Mouse (Mus musculus): Measurements from ENCODE around the gene Pnma3. TPM values are rescaled to one million over a fixed set of nuclear protein-coding genes. Genes with fewer than 3 reads are reported as not detected.

The Pnma3 gene
- polyA plus RNA-seq (2014; fragmentation: Nextera tagmentation; extraction: Ambion mirVana) = 0.12 TPM in 1 of 2 replicates, not detected in the other

DNA sequence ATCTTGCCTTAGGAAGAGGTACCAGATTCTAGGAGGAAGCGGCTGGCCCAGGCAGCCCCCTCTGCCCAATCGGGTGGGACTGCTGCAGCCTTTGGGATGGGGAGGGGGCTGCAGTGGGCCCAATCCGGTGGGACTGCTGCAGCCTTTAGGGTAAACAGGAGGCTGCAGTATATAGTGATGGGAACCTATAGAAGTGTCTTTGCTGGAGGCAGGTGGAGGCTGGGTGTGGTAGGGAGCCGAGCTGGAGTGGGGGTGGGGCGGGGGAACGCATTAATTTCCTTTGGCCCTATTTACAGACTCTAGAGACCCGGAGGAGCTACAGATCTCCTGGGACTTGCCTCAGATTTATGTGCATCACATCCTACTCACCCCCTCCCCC lies at the start of gene Pnma3:
Gene Pnma3, plus strand, starts transcription at position 373 of the 379 bp plus-strand sequence.
- Histone ChIP-seq H3K4me3 (ENCODE audit: low read length) (peak within 1 kb of the TSS; percentile 19; the same call in 1 of the 2 replicates), H3K9me3 (ENCODE audit: control insufficient read depth, low read length) (no peaks in the 10 kb centered on the region), H3K36me3 (ENCODE audit: control insufficient read depth, insufficient read depth, low read length) (no peaks in the 10 kb centered on the region), H3K27me3 (ENCODE audit: control insufficient read depth, insufficient read depth, low read length) (no peaks in the 10 kb centered on the region), H3K27ac (ENCODE audit: low read depth, low read length) (no peak within 1 kb of the TSS), H3K4me1 (ENCODE audit: control insufficient read depth, insufficient read depth, low read length) (no peaks in the 10 kb centered on the region), H3K4me2 (replicated peaks; ENCODE audit: low read depth, low read length) (peak within 1 kb of the TSS; percentile 40), H3K9ac (ENCODE audit: low read depth, low read length) (no peak within 1 kb of the TSS)
- WGBS = 49% methylated on average over 7 of the region's 7 CpGs
- 0 out of 2 replicates have a peak, but pooled peaks have one; percentile 35 for ATAC-seq (ENCODE audit: low FRiP score, low TSS enrichment)

DNA sequence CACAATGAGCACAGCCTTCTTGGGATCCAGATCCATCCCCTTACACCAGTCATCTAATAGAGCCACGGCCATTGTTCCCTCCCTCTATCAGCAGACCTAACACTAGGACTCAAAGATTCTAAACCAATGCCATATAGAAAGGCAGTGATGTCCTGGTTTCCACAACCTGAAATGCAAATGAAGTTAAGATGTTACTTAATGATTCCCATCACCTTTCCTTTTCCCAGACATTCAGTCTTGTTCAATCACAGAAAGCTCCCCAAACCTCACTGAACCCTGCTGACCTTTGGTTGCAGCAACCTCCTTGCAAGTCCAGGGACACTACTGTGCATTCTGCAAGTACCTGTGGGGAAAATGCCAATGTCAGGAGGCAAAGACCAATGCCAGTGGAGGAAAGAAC lies 27.6 kb upstream of the Pnma3 start, which contains the start of gene Pnma5:
Gene Pnma5, minus strand, starts transcription at position 101 of the 400 bp plus-strand sequence.
- 65% methylated on average over 1 of the region's 1 CpGs for WGBS
- no peaks in the 10 kb centered on the region for H3K27me3 ChIP-seq (ENCODE audit: control insufficient read depth, insufficient read depth, low read length)
- ATAC-seq (ENCODE audit: low FRiP score, low TSS enrichment) = no peak

DNA sequence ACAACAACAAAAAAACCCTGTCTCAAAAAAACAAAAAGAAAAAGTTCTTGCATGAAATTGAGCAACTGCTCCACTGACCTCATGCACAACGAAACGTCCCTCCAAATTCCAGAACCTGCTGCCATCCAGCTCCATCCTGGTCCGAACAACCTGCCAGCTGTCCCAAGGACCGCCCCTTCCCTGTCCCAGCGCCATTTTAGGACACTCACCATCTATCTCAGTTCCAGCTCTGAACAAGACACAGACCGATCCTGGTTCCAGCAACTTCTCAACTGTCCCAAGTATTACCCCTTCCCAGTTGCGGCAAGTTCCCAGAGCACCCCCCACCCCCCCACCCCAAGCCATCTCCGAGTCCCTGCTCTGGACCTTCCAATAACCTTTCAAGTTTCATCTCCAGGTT lies 25.8 kb upstream of the Pnma3 start:
- no peaks in the 10 kb centered on the region for H3K9me3 ChIP-seq (ENCODE audit: control insufficient read depth, low read length)
- no peak overlapping the region for H3K27ac ChIP-seq (ENCODE audit: low read depth, low read length)
- no peaks in the 10 kb centered on the region for H3K4me1 ChIP-seq (ENCODE audit: control insufficient read depth, insufficient read depth, low read length)
- ATAC-seq (ENCODE audit: low FRiP score, low TSS enrichment) = no peak
- H3K4me2 ChIP-seq (replicated peaks; ENCODE audit: low read depth, low read length) = no peak overlapping the region
- no peak overlapping the region for H3K4me3 ChIP-seq (ENCODE audit: low read length)
- no peak overlapping the region for H3K9ac ChIP-seq (ENCODE audit: low read depth, low read length)
- H3K27me3 ChIP-seq (ENCODE audit: control insufficient read depth, insufficient read depth, low read length) = no peaks in the 10 kb centered on the region
- H3K36me3 ChIP-seq (ENCODE audit: control insufficient read depth, insufficient read depth, low read length) = no peaks in the 10 kb centered on the region
- WGBS = 83% methylated on average over 8 of the region's 8 CpGs

More for the DNA sequence above, 27.6 kb upstream of the Pnma3 start, which contains the start of gene Pnma5:
- Histone ChIP-seq H3K9ac (ENCODE audit: low read depth, low read length) (no peak within 1 kb of the TSS), H3K36me3 (ENCODE audit: control insufficient read depth, insufficient read depth, low read length) (no peaks in the 10 kb centered on the region), H3K4me3 (ENCODE audit: low read length) (no peak within 1 kb of the TSS), H3K9me3 (ENCODE audit: control insufficient read depth, low read length) (no peaks in the 10 kb centered on the region), H3K4me2 (replicated peaks; ENCODE audit: low read depth, low read length) (no peak within 1 kb of the TSS), H3K4me1 (ENCODE audit: control insufficient read depth, insufficient read depth, low read length) (no peaks in the 10 kb centered on the region), H3K27ac (ENCODE audit: low read depth, low read length) (no peak within 1 kb of the TSS)

DNA sequence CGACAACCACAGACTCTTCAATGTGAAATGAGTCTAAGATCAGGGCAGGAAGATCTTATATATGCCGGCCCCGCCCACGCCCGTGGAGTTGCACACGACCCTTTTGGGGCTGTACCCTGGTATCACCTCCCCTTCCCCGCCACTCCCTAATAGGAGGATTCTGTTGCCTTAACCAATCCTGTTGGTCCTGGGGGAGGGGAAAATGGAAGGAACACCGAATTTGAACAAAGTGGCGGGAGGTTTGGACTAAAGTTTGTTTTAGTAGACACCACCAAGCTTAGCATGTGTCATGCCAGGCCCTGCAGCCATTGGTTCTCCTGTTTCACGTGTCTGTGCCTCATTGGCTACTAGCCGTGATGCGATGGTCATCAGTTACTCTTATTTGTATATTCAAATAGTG lies 24.9 kb upstream of the Pnma3 start:
- no peak overlapping the region for H3K4me3 ChIP-seq (ENCODE audit: low read length)
- WGBS = 84% methylated on average over 12 of the region's 12 CpGs
- H3K9me3 ChIP-seq (ENCODE audit: control insufficient read depth, low read length) = no peaks in the 10 kb centered on the region
- H3K4me1 ChIP-seq (ENCODE audit: control insufficient read depth, insufficient read depth, low read length) = no peaks in the 10 kb centered on the region
- no peak overlapping the region for H3K4me2 ChIP-seq (replicated peaks; ENCODE audit: low read depth, low read length)
- H3K36me3 ChIP-seq (ENCODE audit: control insufficient read depth, insufficient read depth, low read length) = no peaks in the 10 kb centered on the region
- H3K27me3 ChIP-seq (ENCODE audit: control insufficient read depth, insufficient read depth, low read length) = no peaks in the 10 kb centered on the region
- ATAC-seq (ENCODE audit: low FRiP score, low TSS enrichment) = no peak
- no peak overlapping the region for H3K9ac ChIP-seq (ENCODE audit: low read depth, low read length)
- H3K27ac ChIP-seq (ENCODE audit: low read depth, low read length) = no peak overlapping the region

DNA sequence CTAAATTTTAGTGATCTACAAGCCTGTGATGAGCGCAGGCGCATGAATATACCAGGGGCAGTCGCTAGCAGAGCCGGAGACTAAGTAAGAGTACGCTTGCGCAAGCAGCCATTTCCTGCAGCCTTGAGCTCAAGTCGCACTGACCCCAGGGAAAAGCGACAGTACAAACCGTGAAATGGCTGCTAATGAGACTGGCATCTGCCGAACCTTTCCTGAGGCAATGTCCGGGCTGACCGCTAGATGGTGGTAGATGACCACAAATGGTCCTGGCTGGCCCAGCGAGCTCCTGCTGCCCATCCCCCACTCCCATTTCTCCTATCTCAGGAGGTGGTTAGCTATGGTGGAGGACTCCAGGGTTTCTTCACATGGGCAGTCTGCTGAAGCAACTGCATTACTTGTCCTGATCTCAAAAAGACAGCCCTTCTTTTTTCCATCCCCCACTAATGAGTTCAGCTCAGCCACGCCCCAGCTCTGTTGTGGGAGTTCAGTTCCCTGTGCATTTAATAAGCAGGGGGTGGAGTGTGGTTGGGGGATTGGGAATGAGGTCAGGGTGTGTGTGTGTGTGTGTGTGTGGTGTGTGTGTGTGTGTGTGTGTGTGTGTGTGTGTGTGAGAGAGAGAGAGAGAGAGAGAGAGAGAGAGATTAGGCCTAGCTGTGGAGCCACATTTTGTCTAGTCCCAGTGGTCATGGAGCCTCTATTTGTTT lies 10.6 kb upstream of the Pnma3 start:
- no peak overlapping the region for H3K4me3 ChIP-seq (ENCODE audit: low read length)
- 21% methylated on average over 14 of the region's 14 CpGs for WGBS
- no peak overlapping the region for H3K4me2 ChIP-seq (replicated peaks; ENCODE audit: low read depth, low read length)
- H3K36me3 ChIP-seq (ENCODE audit: control insufficient read depth, insufficient read depth, low read length) = no peaks in the 10 kb centered on the region
- no peaks in the 10 kb centered on the region for H3K9me3 ChIP-seq (ENCODE audit: control insufficient read depth, low read length)
- peak; percentile 96 for ATAC-seq (ENCODE audit: low FRiP score, low TSS enrichment)
- H3K4me1 ChIP-seq (ENCODE audit: control insufficient read depth, insufficient read depth, low read length) = no peaks in the 10 kb centered on the region
- no peak overlapping the region for H3K9ac ChIP-seq (ENCODE audit: low read depth, low read length)
- no peak overlapping the region for H3K27ac ChIP-seq (ENCODE audit: low read depth, low read length)
- H3K27me3 ChIP-seq (ENCODE audit: control insufficient read depth, insufficient read depth, low read length) = no peaks in the 10 kb centered on the region

DNA sequence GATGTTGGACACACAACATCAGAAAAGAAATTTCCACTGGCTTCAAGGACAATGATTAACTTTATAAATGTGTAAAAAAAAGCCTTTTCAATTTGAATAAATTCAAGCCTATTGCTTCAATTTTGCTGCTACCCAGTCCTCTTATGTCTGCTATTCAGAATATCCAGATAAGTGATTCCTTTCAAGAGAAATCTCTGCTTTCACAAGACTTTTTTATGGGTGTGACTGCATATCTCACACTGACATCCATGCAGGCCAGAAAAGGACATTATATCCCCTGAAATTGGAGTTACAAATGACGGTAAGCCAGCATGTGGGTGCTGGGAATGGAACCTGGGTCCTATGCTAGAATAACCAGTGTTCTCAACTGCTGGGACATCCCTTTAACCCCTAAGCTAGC lies 3.1 kb upstream of the Pnma3 start:
- no peaks in the 10 kb centered on the region for H3K27me3 ChIP-seq (ENCODE audit: control insufficient read depth, insufficient read depth, low read length)
- H3K36me3 ChIP-seq (ENCODE audit: control insufficient read depth, insufficient read depth, low read length) = no peaks in the 10 kb centered on the region
- no peak overlapping the region for H3K4me3 ChIP-seq (ENCODE audit: low read length)
- 75% methylated on average over 1 of the region's 1 CpGs for WGBS
- no peaks in the 10 kb centered on the region for H3K4me1 ChIP-seq (ENCODE audit: control insufficient read depth, insufficient read depth, low read length)
- no peak overlapping the region for H3K9ac ChIP-seq (ENCODE audit: low read depth, low read length)
- no peak overlapping the region for H3K27ac ChIP-seq (ENCODE audit: low read depth, low read length)
- no peak overlapping the region for H3K4me2 ChIP-seq (replicated peaks; ENCODE audit: low read depth, low read length)
- H3K9me3 ChIP-seq (ENCODE audit: control insufficient read depth, low read length) = no peaks in the 10 kb centered on the region
- ATAC-seq (ENCODE audit: low FRiP score, low TSS enrichment) = no peak

DNA sequence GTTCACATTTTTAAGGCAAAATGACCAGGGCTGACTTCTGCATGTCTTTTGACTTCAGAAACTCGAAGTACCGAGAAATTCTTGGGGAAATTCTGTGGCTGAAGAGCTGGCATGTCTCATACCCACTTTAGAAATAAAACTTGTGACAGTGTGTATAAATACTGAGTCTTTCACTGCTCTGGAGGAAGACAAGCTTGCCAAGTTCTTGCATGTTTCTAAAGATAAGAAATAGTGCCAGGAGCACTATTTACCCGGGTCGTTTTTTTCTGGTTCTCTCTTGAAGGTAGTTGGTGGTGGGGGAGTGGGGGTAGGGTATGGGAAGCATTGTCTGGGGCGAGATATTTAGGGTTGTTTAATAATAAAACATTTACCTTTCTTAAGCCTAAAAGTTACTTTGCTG lies 2.3 kb upstream of the Pnma3 start:
- H3K36me3 ChIP-seq (ENCODE audit: control insufficient read depth, insufficient read depth, low read length) = no peaks in the 10 kb centered on the region
- no peak for ATAC-seq (ENCODE audit: low FRiP score, low TSS enrichment)
- H3K4me3 ChIP-seq (ENCODE audit: low read length) = no peak overlapping the region
- no peaks in the 10 kb centered on the region for H3K4me1 ChIP-seq (ENCODE audit: control insufficient read depth, insufficient read depth, low read length)
- no peaks in the 10 kb centered on the region for H3K9me3 ChIP-seq (ENCODE audit: control insufficient read depth, low read length)
- no peak overlapping the region for H3K9ac ChIP-seq (ENCODE audit: low read depth, low read length)
- H3K27ac ChIP-seq (ENCODE audit: low read depth, low read length) = no peak overlapping the region
- 50% methylated on average over 5 of the region's 5 CpGs for WGBS
- no peak overlapping the region for H3K4me2 ChIP-seq (replicated peaks; ENCODE audit: low read depth, low read length)
- H3K27me3 ChIP-seq (ENCODE audit: control insufficient read depth, insufficient read depth, low read length) = no peaks in the 10 kb centered on the region

DNA sequence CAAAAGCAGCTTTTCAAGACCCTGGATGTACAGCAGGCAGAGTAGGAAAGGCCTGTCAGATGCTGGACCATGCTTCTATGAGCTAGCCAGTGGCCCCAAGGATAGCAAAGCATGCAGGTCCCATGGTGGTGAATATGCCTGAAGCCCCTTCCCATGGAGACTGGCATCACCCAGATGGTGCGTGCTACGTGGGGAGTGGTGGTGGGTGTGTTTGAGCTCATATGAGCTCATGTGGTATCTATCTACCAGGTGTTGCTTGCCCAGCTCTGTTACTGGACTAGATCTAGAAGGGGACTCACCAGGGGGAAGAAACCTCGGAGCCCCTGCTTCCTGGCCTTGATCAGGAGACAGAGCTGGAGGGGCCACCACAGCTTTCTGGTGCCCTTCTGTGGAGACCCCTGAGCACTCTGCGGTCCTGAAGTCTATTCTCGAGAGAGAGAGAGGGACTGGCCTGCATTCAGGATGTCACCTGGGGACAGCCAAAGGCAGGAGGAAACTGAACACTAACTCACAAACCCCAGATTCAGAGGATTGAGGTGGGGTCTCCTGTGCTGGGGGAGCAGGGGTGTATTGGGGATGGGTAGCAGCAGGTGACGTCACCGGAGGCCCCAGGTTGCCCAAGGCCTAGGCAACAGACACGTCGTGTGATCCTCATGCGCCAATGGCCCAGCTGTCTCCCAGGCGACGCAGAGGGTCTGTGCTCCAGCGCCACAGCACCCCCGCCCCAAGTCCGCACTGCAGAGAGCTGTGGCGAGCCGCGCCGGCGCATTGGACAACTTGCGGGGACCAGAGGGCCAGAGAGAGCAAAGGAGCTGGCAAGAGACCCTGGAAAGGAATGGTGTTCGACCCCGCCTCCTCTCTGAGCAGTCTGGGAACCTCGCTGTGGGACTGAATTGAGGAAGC lies 824 bp upstream of the Pnma3 start:
- 32% methylated on average over 24 of the region's 24 CpGs for whole genome bisulfite sequencing

More for the DNA sequence above, 824 bp upstream of the Pnma3 start:
- no peaks in the 10 kb centered on the region for H3K9me3 ChIP-seq (ENCODE audit: control insufficient read depth, low read length)
- no peaks in the 10 kb centered on the region for H3K27me3 ChIP-seq (ENCODE audit: control insufficient read depth, insufficient read depth, low read length)
- H3K27ac ChIP-seq (ENCODE audit: low read depth, low read length) = no peak overlapping the region
- no peaks in the 10 kb centered on the region for H3K36me3 ChIP-seq (ENCODE audit: control insufficient read depth, insufficient read depth, low read length)
- H3K4me1 ChIP-seq (ENCODE audit: control insufficient read depth, insufficient read depth, low read length) = no peaks in the 10 kb centered on the region
- peak overlapping the region; percentile 19; the same call in 1 of the 2 replicates for H3K4me3 ChIP-seq (ENCODE audit: low read length)
- peak; percentile 57; the same call in 1 of the 2 replicates for ATAC-seq (ENCODE audit: low FRiP score, low TSS enrichment)
- H3K9ac ChIP-seq (ENCODE audit: low read depth, low read length) = no peak overlapping the region
- peak overlapping the region; percentile 40 for H3K4me2 ChIP-seq (replicated peaks; ENCODE audit: low read depth, low read length)
